Mouse (Mus musculus): ENCODE measurements around the gene Ebf1. TPM values are rescaled to one million over a fixed set of nuclear protein-coding genes. Genes with fewer than 3 reads are reported as not detected.

The Ebf1 gene
- total and polyA plus RNA-seq, 3 experiments: 0.04 TPM; not detected in 2

DNA sequence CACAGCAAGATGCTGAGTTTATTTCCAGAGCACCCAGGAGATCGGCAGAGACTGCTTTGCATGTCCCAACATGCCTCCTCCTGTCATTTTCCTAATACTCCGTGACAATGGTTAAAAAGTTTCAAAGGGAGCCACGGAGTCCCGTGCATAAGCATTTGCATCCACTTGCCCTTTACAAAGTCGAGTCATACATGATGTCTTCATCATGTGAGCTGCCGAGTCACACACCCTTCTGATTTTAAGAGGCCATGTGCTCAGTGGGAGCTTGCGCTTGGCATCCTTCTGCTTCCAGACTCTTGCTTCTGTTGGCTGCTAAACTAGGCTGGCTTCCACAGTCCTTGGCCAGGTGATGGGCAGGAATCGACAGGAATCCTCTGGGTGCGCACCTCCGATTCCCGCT, 336.7 kb downstream of the Ebf1 start:
- H3K27ac ChIP-seq (ENCODE audit: control insufficient read depth, low read depth, low read length): no peak overlapping the region
- no peak for TF ChIP-seq POLR2AphosphoS5 (IDR thresholded peaks at IDR 0.05; ENCODE audit: borderline replicate concordance, low read depth, low read length)
- TF ChIP-seq CHD2 (IDR thresholded peaks at IDR 0.05; ENCODE audit: low read length): no peak
- TF ChIP-seq POLR2A (IDR thresholded peaks at IDR 0.05; ENCODE audit: control insufficient read depth in 1 of 2, insufficient read depth in 1 of 2, low read depth in 1 of 2, low read length in 2 of 2, poor library complexity in 1 of 2): no peak
- TF ChIP-seq MYB (IDR thresholded peaks at IDR 0.05; ENCODE audit: low read depth, low read length): no peak
- TF ChIP-seq POLR2AphosphoS2 (IDR thresholded peaks at IDR 0.05; ENCODE audit: low read length): no peak
- TF ChIP-seq MAZ (IDR thresholded peaks at IDR 0.05; ENCODE audit: low read depth, low read length): no peak
- no peak for TF ChIP-seq ZMIZ1 (IDR thresholded peaks at IDR 0.05; ENCODE audit: low read depth, low read length)
- no peak for TF ChIP-seq USF1 (IDR thresholded peaks at IDR 0.05; ENCODE audit: low read depth, low read length)
- no peak for TF ChIP-seq TBP (IDR thresholded peaks at IDR 0.05; ENCODE audit: low read depth, low read length)
- TF ChIP-seq MEF2A (IDR thresholded peaks at IDR 0.05; ENCODE audit: extremely low read depth, insufficient replicate concordance, low read depth, low read length, poor library complexity, severe bottlenecking): no peak
- no peak for TF ChIP-seq RCOR1 (IDR thresholded peaks at IDR 0.05; ENCODE audit: low read depth, low read length)
- no peak for TF ChIP-seq UBTF (IDR thresholded peaks at IDR 0.05; ENCODE audit: borderline replicate concordance, insufficient read depth, low read depth, low read length)
- TF ChIP-seq MXI1 (IDR thresholded peaks at IDR 0.05; ENCODE audit: low read depth, low read length): no peak
- no peak for TF ChIP-seq ELF1 (IDR thresholded peaks at IDR 0.05; ENCODE audit: low read depth, low read length)
- TF ChIP-seq SMC3 (IDR thresholded peaks at IDR 0.05; ENCODE audit: low read depth, low read length): no peak
- no peak for TF ChIP-seq ZNF384 (IDR thresholded peaks at IDR 0.05; ENCODE audit: low read depth, low read length)
- H3K9me3 ChIP-seq (replicated peaks; ENCODE audit: insufficient read depth, low read length): no peaks in the 10 kb centered on the region
- H3K79me2 ChIP-seq (ENCODE audit: control insufficient read depth, insufficient read depth, low read length, poor library complexity): no peaks in the 10 kb centered on the region
- H3K9ac ChIP-seq (ENCODE audit: control insufficient read depth, low read depth, low read length, poor library complexity, severe bottlenecking): no peak overlapping the region
- H3K36me3 ChIP-seq (ENCODE audit: control insufficient read depth in 1 of 2, insufficient read depth in 2 of 2, low read length in 2 of 2): no peaks in the 10 kb centered on the region
- no peaks in the 10 kb centered on the region for H3K27me3 ChIP-seq (ENCODE audit: control insufficient read depth in 1 of 2, insufficient read depth in 2 of 2, low read length in 2 of 2)
- H3K4me3 ChIP-seq (ENCODE audit: control insufficient read depth in 1 of 2, insufficient read depth in 1 of 2, low read depth in 2 of 2, low read length in 2 of 2): no peak overlapping the region
- H3K4me1 ChIP-seq (ENCODE audit: control insufficient read depth in 1 of 2, insufficient read depth in 2 of 2, low read length in 2 of 2): no peaks in the 10 kb centered on the region
- DNase-seq (ENCODE audit: low read depth, low spot score): no peak

DNA sequence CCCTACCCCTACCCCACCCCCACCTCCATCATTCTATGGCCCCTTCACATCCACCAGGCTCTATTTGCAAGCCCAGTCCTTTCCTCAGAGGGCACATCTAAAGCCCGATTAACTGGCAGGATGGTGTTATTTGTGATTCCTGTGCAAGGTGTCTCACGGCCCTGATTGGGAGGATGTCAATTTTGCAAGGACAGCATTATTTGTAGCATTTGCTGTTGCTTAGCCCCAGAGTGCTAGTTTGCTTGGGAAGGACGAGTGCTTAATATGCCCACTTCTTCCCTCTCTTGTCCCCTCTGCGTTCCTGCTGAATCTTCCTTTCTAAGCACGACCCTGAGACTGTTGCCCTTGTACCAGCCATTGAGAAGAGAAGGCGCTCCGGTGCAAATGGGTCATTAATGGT, 337.2 kb downstream of the Ebf1 start:
- Histone ChIP-seq H3K27ac (ENCODE audit: control insufficient read depth, low read depth, low read length) (no peak overlapping the region), H3K9ac (ENCODE audit: control insufficient read depth, low read depth, low read length, poor library complexity, severe bottlenecking) (no peak overlapping the region), H3K79me2 (ENCODE audit: control insufficient read depth, insufficient read depth, low read length, poor library complexity) (no peaks in the 10 kb centered on the region), H3K27me3 (ENCODE audit: control insufficient read depth in 1 of 2, insufficient read depth in 2 of 2, low read length in 2 of 2) (no peaks in the 10 kb centered on the region), H3K4me3 (ENCODE audit: control insufficient read depth in 1 of 2, insufficient read depth in 1 of 2, low read depth in 2 of 2, low read length in 2 of 2) (no peak overlapping the region), H3K36me3 (ENCODE audit: control insufficient read depth in 1 of 2, insufficient read depth in 2 of 2, low read length in 2 of 2) (no peaks in the 10 kb centered on the region), H3K9me3 (replicated peaks; ENCODE audit: insufficient read depth, low read length) (no peaks in the 10 kb centered on the region), H3K4me1 (ENCODE audit: control insufficient read depth in 1 of 2, insufficient read depth in 2 of 2, low read length in 2 of 2) (no peaks in the 10 kb centered on the region)
- DNase-seq (ENCODE audit: low read depth, low spot score): no peak
- no peak for TF ChIP-seq BHLHE40 (IDR thresholded peaks at IDR 0.05; ENCODE audit: borderline replicate concordance, low read depth, low read length)
- no peak for TF ChIP-seq CTCF (IDR thresholded peaks at IDR 0.05 in 2 of 3, conservative IDR thresholded peaks at IDR 0.05 in 1 of 3; ENCODE audit: control insufficient read depth in 1 of 3, insufficient read depth in 1 of 3, low read depth in 2 of 3, low read length in 3 of 3, poor library complexity in 1 of 3, severe bottlenecking in 1 of 3)
- no peak for TF ChIP-seq TCF12 (IDR thresholded peaks at IDR 0.05; ENCODE audit: low read depth, low read length)
- no peak for TF ChIP-seq ZC3H11A (IDR thresholded peaks at IDR 0.05; ENCODE audit: low read depth, low read length)
- TF ChIP-seq EP300 (IDR thresholded peaks at IDR 0.05; ENCODE audit: low read depth in 1 of 2, low read length in 2 of 2): no peak
- no peak for TF ChIP-seq CHD2 (IDR thresholded peaks at IDR 0.05; ENCODE audit: low read length)
- TF ChIP-seq KAT2A (conservative IDR thresholded peaks at IDR 0.05; ENCODE audit: low read depth, low read length): no peak
- no peak for TF ChIP-seq JUND (IDR thresholded peaks at IDR 0.05; ENCODE audit: low read depth, low read length)
- TF ChIP-seq MYC (IDR thresholded peaks at IDR 0.05; ENCODE audit: low read depth, low read length): no peak
- TF ChIP-seq ELF1 (IDR thresholded peaks at IDR 0.05; ENCODE audit: low read depth, low read length): no peak

Measured in MEL (cell line).